Mouse (Mus musculus) kidney, adult 2 months (tissue): Measurements from ENCODE around the gene Gm45808.

Experiments
- CTCF ChIP-seq: fragments of 200-500 bp; conservative IDR thresholded peaks from 2 replicates; pipeline ENCODE4 v1.5.1; 2011; ENCODE audit warnings: low read depth, mild to moderate bottlenecking, control low read depth, low read length, moderate library complexity, mixed read lengths; ENCODE audit not compliant: insufficient read depth, insufficient read length
- POLR2A ChIP-seq: fragments of 200-500 bp; IDR thresholded peaks from one replicate; pipeline ENCODE4 v1.6.1; 2011; ENCODE audit warnings: low read depth, low read length, control low read depth

GRCm38 (mm10) chr7:45489578-45489977 lies 3.0 kb upstream of the Gm45808 start:
- TF ChIP-seq POLR2A (no peak), CTCF (no peak)
